Mouse (Mus musculus): ENCODE results near the gene 2700097O09Rik. TPM values are rescaled to one million over a fixed set of nuclear protein-coding genes. Genes with fewer than 3 reads are reported as not detected.
"Not testable (repeated sequence)": the region's sequence is repeated elsewhere in the genome, so short reads cannot be mapped to it uniquely, and the experiment has no call there.

The 2700097O09Rik gene
- total RNA-seq (2021), result 1 to 10 TPM; 8.3 to 8.7 TPM
- long read RNA-seq, experiment 1, full-length matches to known transcripts, result 9 of 17 reads
- long read RNA-seq, experiment 1, partial matches to known transcripts, result 5 of 17 reads
- long read RNA-seq, experiment 1, other reads (novel, unspliced or antisense), result 3 of 17 reads
- long read RNA-seq, experiment 2, partial matches to known transcripts, result 1 of 8 reads
- long read RNA-seq, experiment 2, other reads (novel, unspliced or antisense), result 5 of 8 reads

DNA sequence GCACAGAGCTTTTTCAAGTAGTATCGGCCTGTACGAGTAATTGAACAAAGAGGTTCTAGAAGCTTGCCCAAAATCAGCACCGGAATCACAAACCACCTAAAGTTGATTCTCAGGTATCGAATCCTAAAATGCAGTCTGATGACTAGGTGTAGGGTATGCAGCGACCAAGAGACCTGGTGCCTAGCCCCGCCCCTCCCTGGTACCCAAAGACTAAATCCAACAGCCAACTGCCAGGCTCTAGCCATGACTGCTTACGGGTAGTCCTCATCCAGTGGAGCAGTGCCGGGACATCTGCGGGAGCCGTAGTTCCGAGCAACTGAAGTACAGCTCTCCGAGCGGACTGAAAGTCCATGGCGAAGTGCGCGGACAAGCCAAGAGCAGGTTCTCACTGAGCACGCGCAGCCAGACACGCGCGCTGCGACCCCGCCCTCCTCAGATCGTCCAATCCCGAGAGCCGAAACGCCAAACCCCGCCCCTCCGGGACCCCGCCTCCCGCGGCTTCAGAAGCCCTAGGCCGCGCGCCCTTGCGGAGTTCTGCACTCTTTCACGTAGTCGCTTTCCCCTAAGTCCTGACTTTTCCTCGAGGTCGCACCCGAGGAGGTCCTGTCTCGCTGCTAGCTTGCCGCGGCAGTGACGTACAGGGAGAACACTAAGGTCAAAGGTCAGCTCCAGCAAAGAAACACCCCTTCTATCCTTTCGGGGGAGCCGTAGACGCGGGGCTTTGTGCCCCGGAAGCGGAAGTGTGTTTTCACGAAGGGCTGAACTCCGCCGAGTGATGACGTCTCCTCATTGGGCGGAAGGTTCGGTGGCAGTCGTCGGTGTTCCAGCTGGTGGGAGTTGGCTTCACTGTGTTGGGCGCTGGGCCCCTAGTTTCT lies at the start of gene 2700097O09Rik, which contains the start of gene Srp54a:
Gene 2700097O09Rik (minus strand): TSS at position 385 of the 875 bp plus-strand sequence.
Gene Srp54a (plus strand): TSS at position 537 of the 875 bp plus-strand sequence.
- peak; percentile 93 to 95 for DNase-seq
- intact Hi-C loops (cut with DNase I), result not testable (repeated sequence)

- DNase-seq; intact Hi-C loops (cut with DNase I): not testable (repeated sequence)
These were observed 44.8 kb upstream of the 2700097O09Rik start for GRCm38 (mm10) chr12:55124731-55125130.

GRCm38 (mm10) chr12:55124242-55124641 lies 44.3 kb upstream of the 2700097O09Rik start, which contains the start of gene Fam177a:
TSS of gene Fam177a (plus strand) at chr12:55124469.
- intact Hi-C loops (cut with DNase I), result not testable (repeated sequence)

DNA sequence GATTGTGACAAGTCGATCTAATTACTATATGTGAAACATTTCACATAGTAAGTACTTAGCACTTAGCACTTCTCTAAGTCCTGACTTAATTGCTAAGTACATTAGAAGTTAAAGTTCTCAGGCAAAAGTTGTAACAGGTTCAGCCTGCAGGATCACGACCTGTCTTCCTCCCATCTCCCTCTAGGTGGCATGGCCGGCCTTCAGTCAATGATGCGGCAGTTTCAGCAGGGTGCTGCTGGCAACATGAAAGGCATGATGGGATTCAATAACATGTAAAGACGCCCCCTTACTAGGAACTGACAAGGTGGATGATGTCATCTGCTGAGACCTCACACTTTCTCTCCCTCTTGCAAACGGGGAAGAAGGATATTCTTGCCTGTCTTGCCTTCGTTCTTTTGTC lies 32.7 kb upstream of the 2700097O09Rik start:
- intact Hi-C loops (cut with DNase I); DNase-seq: not testable (repeated sequence)

More at GRCm38 (mm10) chr12:55124242-55124641, 44.3 kb upstream of the 2700097O09Rik start, which contains the start of gene Fam177a:
- not testable (repeated sequence) for DNase-seq

DNA sequence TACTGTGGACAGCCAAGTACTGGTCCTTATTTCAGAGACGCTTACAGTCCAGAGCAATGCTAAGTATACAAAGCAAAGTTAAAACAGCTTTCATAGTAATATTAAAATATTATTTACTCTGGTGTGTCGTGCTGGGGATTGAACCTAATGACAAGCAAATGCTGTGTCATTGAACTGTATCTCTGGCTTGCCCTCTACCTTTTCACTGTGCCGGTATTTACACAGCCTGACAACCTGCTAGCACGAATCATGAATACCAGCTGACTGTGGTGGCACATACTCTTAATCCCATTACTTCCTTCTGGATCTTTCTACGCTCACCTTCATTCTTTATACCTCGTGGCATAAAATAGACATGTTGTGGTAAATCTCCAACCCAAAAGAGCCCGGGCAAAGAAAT lies 12.2 kb upstream of the 2700097O09Rik start:
- intact Hi-C loops (cut with DNase I), result not testable (repeated sequence)

DNA sequence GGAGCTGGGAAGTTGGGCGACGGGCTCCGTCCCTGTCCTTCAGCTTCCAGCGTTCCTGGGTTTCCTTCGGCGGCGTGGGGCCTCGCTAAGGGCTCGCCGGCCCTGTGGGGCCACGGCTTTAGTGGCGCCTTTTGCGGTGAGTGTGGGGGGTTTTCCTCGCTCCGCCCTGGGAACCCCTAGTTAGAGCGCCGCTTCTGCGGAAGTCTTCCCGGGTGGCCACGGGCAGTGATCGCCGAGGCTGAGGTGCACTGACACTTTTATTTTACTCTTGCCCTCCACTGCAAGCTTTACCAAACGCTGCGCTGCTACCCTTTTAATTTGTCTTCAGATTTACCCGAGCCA lies 662 bp upstream of the 2700097O09Rik start:
- DNase-seq; intact Hi-C loops (cut with DNase I): not testable (repeated sequence)

More for the DNA sequence above, 12.2 kb upstream of the 2700097O09Rik start:
- DNase-seq, result not testable (repeated sequence)

DNA sequence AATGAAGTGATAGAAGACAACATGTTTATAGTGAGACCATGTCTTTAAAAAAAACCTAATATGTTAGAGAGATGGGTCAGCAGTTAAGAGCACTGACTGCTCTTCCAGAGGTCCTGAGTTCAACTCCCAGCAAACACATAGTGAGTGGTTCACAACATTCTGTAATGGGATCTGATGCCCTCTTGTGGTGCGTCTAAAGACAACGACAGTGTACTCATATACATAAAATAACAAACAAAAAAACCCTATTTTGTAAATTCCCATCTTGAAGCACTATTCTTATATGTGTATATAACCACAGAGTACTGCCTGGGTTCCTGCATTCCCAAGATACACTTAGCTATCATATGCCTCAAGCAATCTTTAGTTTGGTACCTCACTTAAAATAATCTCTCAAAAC lies 1.2 kb downstream of the 2700097O09Rik start:
- DNase-seq; intact Hi-C loops (cut with DNase I): not testable (repeated sequence)

DNA sequence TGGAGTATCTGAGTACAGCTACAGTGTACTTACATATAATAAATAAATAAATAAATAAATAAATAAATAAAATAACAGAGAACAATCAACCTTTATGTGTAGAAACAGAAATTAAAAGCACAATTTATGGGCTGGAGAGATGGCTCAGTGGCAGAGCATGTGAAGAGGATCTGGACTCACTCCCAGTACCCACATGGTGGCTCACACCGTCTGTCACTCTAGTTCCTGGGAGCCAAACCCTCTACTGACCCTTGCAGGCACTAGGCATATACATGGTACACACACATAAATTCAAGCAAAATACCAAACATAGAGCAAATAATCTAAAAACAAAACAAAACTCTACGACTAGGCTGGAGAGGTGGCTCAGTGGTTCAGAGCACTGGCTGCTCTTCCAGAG lies 4.6 kb downstream of the 2700097O09Rik start:
- no peak for DNase-seq
- intact Hi-C loops (cut with DNase I), result no loop called here

DNA sequence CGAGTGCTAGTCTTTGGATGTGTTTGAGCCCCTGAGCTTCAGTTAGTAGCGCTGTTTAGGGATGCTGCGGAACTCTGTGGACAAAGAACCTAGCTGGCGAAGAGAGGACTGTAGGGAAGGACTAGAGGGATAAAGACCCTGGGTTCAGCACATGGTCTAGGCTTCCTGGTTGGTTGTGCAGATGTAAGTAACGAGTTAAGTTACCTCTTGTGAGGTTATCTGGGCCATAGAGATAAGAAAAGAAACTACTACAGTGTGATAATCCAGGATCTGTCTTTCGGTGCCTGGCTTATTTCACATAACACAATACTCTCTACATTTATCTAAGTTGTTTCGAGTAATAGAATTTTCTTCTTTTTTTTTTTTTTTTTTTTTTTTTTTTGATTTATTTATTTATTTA lies 6.2 kb downstream of the 2700097O09Rik start:
- intact Hi-C loops (cut with DNase I), result no loop called here
- DNase-seq, result no peak

DNA sequence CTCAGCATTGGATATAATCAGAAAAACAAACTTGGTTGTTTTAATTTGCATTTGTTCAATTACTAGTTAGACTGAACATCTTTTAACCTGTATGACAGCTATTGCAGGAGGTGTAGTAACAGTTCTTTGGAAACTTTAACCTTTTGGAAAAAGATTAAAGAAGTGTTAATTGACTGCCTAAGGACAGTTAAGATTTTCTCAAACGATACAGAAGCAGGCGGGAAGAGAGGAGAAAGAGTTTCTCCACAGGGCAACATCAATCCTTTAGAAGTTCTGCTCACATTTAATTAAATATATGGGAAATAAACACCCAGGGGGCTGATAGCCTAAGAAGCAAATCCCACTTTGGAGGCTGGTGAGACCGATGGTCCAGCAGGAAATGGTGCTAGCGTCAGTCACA lies 7.4 kb downstream of the 2700097O09Rik start:
- no peak for DNase-seq
- intact Hi-C loops (cut with DNase I), result no loop called here

GRCm38 (mm10) chr12:55062141-55062540 lies 17.8 kb downstream of the 2700097O09Rik start:
- intact Hi-C loops (cut with DNase I), result no loop called here
- DNase-seq, result no peak

- no peak for DNase-seq
- intact Hi-C loops (cut with DNase I), result no loop called here
These were observed 18.9 kb downstream of the 2700097O09Rik start for GRCm38 (mm10) chr12:55061006-55061405.

GRCm38 (mm10) chr12:55060212-55060898 lies 19.6 kb downstream of the 2700097O09Rik start:
- DNase-seq, result no peak
- intact Hi-C loops (cut with DNase I), result no loop called here

DNA sequence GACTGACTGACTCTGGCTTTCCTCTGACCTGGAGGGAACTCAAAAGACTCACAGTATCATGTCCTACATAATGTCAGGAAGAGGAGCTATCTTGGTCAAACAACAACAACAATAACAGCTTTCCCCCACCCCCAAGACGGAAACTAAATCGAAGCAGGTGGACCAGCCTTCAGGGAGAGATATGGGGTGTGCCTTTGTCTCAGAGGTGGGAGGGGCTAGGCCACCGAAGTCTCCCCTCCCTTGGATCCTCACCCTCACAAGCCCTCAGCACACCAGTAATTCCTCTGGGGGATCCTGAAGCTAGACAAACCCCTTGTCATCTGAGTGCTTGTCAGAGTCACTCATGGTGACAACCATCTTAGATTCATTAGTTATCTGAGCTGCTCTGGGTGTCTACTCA lies 20.1 kb downstream of the 2700097O09Rik start:
- intact Hi-C loops (cut with DNase I), result no loop called here
- no peak for DNase-seq

DNA sequence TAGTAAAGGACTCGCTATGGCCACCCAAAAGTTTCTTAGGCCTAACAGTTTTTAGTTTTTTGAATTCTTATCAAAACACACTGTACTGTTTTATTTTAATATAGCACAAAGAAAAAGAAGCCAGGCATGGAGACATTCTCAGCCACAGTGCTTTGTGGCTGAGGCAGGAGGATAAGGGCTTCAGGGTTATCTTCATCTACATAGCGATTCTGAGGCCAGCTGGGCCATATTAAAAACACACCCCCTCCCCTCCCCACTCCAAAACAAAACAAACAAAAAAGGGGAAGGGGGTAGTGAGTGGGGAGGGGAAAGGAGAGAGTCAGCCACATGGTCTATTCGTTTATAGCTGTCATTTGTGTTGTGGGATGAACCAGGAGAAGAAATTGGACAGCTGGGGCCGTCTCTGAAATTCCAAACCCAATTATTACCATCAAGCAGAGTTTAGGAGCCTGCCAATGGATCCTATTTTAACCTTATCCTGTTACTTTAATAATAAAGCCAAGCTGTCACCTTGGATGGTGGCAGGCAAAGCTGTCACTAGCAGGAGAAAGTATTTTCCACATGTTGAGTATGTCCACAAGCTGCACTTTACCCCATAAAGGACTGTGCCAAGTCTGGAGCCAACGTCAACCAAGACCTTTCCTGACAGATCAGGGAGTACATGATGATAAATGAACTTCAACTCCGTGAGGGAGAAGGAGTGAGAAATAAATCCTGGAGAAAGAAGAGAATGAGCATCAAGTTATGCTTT lies 20.9 kb downstream of the 2700097O09Rik start:
- intact Hi-C loops (cut with DNase I), result no loop called here
- DNase-seq, result peak in 1 of 2 experiments; percentile 39

- no peak for DNase-seq
- intact Hi-C loops (cut with DNase I), result no loop called here
These were observed 23.2 kb downstream of the 2700097O09Rik start for GRCm38 (mm10) chr12:55056703-55057102.

DNA sequence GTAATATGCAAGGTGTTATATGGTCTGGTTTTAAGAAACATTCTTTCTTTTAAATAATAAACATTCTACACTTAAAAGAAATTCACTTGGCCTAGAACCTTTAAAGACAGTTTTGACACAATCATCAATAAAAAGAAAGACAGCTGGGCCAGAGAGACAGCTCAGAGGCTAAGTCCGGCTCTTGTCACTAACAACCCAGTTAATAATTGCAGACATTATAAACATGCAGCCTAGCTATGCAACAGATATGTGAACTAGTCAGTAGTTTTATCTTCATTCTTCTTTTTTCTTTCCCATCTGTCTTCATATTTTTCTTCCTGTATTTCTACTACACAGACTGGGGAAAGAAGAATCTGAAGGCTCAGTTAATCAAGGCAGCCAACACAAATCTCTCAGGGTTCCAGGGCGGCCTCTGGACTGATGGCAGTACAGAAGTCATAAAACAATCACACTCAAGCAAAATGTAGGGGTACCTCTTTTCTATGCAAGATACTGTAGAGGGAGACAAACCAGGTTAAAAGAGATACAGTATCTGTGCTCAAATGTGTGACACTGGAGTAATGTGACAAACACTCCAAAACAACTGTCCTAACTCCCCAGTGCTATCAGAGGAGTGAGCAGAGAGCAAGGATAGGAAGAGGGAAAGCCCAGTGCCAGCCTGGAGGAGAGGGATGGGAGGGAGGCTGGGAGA lies 25.2 kb downstream of the 2700097O09Rik start:
- DNase-seq, result no peak
- intact Hi-C loops (cut with DNase I), result no loop called here

- intact Hi-C loops (cut with DNase I), result no loop called here
- DNase-seq, result no peak
These were observed 26.6 kb downstream of the 2700097O09Rik start for GRCm38 (mm10) chr12:55053267-55053666.

All from heart, postnatal 14 days (tissue).